Mouse (Mus musculus): ENCODE measurements around the gene Hils1. TPM values are rescaled to one million over a fixed set of nuclear protein-coding genes. Genes with fewer than 3 reads are reported as not detected.

Hils1 gene
- polyA plus RNA-seq, 1 experiment from 2014 or later = not detected

- WGBS = 74% methylated on average over 8 of the region's 8 CpGs
- Histone ChIP-seq H3K27me3 (ENCODE audit: control insufficient read depth, insufficient read depth, low read length) (peaks cover 19% of the 10 kb centered on the region), H3K27ac (replicated peaks; ENCODE audit: low read depth, low read length) (no peak overlapping the region), H3K9me3 (ENCODE audit: control insufficient read depth, low read length) (no peaks in the 10 kb centered on the region), H3K36me3 (ENCODE audit: control insufficient read depth, insufficient read depth, low read length) (no peaks in the 10 kb centered on the region), H3K9ac (replicated peaks; ENCODE audit: low read length) (no peak overlapping the region), H3K4me1 (ENCODE audit: control insufficient read depth, insufficient read depth, low read length) (peaks cover 6% of the 10 kb centered on the region; the same call in 1 of the 2 replicates), H3K4me2 (ENCODE audit: low read length) (no peak overlapping the region), H3K4me3 (replicated peaks; ENCODE audit: low read depth, low read length) (no peak overlapping the region)
- ATAC-seq (ENCODE audit: low FRiP score, low TSS enrichment) (no peak), DNase-seq (no peak)
These were observed 25.6 kb upstream of the Hils1 start for GRCm38 (mm10) chr11:94941776-94942175.

GRCm38 (mm10) chr11:94942282-94943023, 24.9 kb upstream of the Hils1 start:
- 52% methylated on average over 13 of the region's 13 CpGs for WGBS

GRCm38 (mm10) chr11:94943054-94943453, 24.3 kb upstream of the Hils1 start:
- 84% methylated on average over 15 of the region's 15 CpGs for WGBS
- Histone ChIP-seq H3K9ac (replicated peaks; ENCODE audit: low read length) (no peak overlapping the region), H3K36me3 (ENCODE audit: control insufficient read depth, insufficient read depth, low read length) (no peaks in the 10 kb centered on the region), H3K4me3 (replicated peaks; ENCODE audit: low read depth, low read length) (no peak overlapping the region), H3K9me3 (ENCODE audit: control insufficient read depth, low read length) (no peaks in the 10 kb centered on the region), H3K4me1 (ENCODE audit: control insufficient read depth, insufficient read depth, low read length) (no peaks in the 10 kb centered on the region), H3K4me2 (ENCODE audit: low read length) (no peak overlapping the region), H3K27ac (replicated peaks; ENCODE audit: low read depth, low read length) (no peak overlapping the region), H3K27me3 (ENCODE audit: control insufficient read depth, insufficient read depth, low read length) (peaks cover 10% of the 10 kb centered on the region; the same call in 1 of the 2 replicates)
- DNase-seq = no peak
- no peak for ATAC-seq (ENCODE audit: low FRiP score, low TSS enrichment)

More at GRCm38 (mm10) chr11:94942282-94943023, 24.9 kb upstream of the Hils1 start:
- ATAC-seq (ENCODE audit: low FRiP score, low TSS enrichment) = no peak
- Histone ChIP-seq H3K4me3 (replicated peaks; ENCODE audit: low read depth, low read length) (no peak overlapping the region), H3K9ac (replicated peaks; ENCODE audit: low read length) (no peak overlapping the region), H3K4me1 (ENCODE audit: control insufficient read depth, insufficient read depth, low read length) (peaks cover 2% of the 10 kb centered on the region; the same call in 1 of the 2 replicates), H3K9me3 (ENCODE audit: control insufficient read depth, low read length) (no peaks in the 10 kb centered on the region), H3K4me2 (ENCODE audit: low read length) (no peak overlapping the region), H3K36me3 (ENCODE audit: control insufficient read depth, insufficient read depth, low read length) (no peaks in the 10 kb centered on the region), H3K27me3 (ENCODE audit: control insufficient read depth, insufficient read depth, low read length) (peaks cover 16% of the 10 kb centered on the region), H3K27ac (replicated peaks; ENCODE audit: low read depth, low read length) (no peak overlapping the region)
- peak; percentile 46 for DNase-seq

GRCm38 (mm10) chr11:94944295-94944694, 23.1 kb upstream of the Hils1 start:
- Histone ChIP-seq H3K4me3 (replicated peaks; ENCODE audit: low read depth, low read length) (no peak overlapping the region), H3K27me3 (ENCODE audit: control insufficient read depth, insufficient read depth, low read length) (no peaks in the 10 kb centered on the region), H3K36me3 (ENCODE audit: control insufficient read depth, insufficient read depth, low read length) (no peaks in the 10 kb centered on the region), H3K9ac (replicated peaks; ENCODE audit: low read length) (no peak overlapping the region), H3K27ac (replicated peaks; ENCODE audit: low read depth, low read length) (no peak overlapping the region), H3K9me3 (ENCODE audit: control insufficient read depth, low read length) (no peaks in the 10 kb centered on the region), H3K4me2 (ENCODE audit: low read length) (no peak overlapping the region), H3K4me1 (ENCODE audit: control insufficient read depth, insufficient read depth, low read length) (no peaks in the 10 kb centered on the region)
- 20% methylated on average over 8 of the region's 8 CpGs for WGBS
- ATAC-seq (ENCODE audit: low FRiP score, low TSS enrichment) (no peak), DNase-seq (no peak)

- H3K9ac ChIP-seq (replicated peaks; ENCODE audit: low read length) = no peak overlapping the region
- 92% methylated on average over 12 of the region's 12 CpGs for WGBS
- H3K27me3 ChIP-seq (ENCODE audit: control insufficient read depth, insufficient read depth, low read length) = no peaks in the 10 kb centered on the region
- no peak overlapping the region for H3K4me3 ChIP-seq (replicated peaks; ENCODE audit: low read depth, low read length)
- H3K9me3 ChIP-seq (ENCODE audit: control insufficient read depth, low read length) = no peaks in the 10 kb centered on the region
- ATAC-seq (ENCODE audit: low FRiP score, low TSS enrichment) (no peak), DNase-seq (no peak)
- H3K4me1 ChIP-seq (ENCODE audit: control insufficient read depth, insufficient read depth, low read length) = no peaks in the 10 kb centered on the region
- H3K4me2 ChIP-seq (ENCODE audit: low read length) = no peak overlapping the region
- no peak overlapping the region for H3K27ac ChIP-seq (replicated peaks; ENCODE audit: low read depth, low read length)
- no peaks in the 10 kb centered on the region for H3K36me3 ChIP-seq (ENCODE audit: control insufficient read depth, insufficient read depth, low read length)
These were observed 22.2 kb upstream of the Hils1 start for GRCm38 (mm10) chr11:94945236-94945635.

GRCm38 (mm10) chr11:94952169-94952568, 15.2 kb upstream of the Hils1 start:
- Histone ChIP-seq H3K4me3 (replicated peaks; ENCODE audit: low read depth, low read length) (no peak overlapping the region), H3K27ac (replicated peaks; ENCODE audit: low read depth, low read length) (0 out of 2 replicates have a peak overlapping the region, but pooled peaks have one; percentile 5), H3K36me3 (ENCODE audit: control insufficient read depth, insufficient read depth, low read length) (no peaks in the 10 kb centered on the region), H3K4me1 (ENCODE audit: control insufficient read depth, insufficient read depth, low read length) (peaks cover 6% of the 10 kb centered on the region; the same call in 1 of the 2 replicates), H3K4me2 (ENCODE audit: low read length) (no peak overlapping the region), H3K27me3 (ENCODE audit: control insufficient read depth, insufficient read depth, low read length) (no peaks in the 10 kb centered on the region), H3K9ac (replicated peaks; ENCODE audit: low read length) (no peak overlapping the region), H3K9me3 (ENCODE audit: control insufficient read depth, low read length) (no peaks in the 10 kb centered on the region)
- no peak; the same call in 1 of the 2 replicates for ATAC-seq (ENCODE audit: low FRiP score, low TSS enrichment)
- peak; percentile 60 for DNase-seq
- under 1% methylated on average over 6 of the region's 6 CpGs for WGBS

- WGBS = 71% methylated on average over 9 of the region's 9 CpGs
- no peak overlapping the region for H3K4me2 ChIP-seq (ENCODE audit: low read length)
- no peak overlapping the region for H3K9ac ChIP-seq (replicated peaks; ENCODE audit: low read length)
- H3K36me3 ChIP-seq (ENCODE audit: control insufficient read depth, insufficient read depth, low read length) = no peaks in the 10 kb centered on the region
- H3K4me1 ChIP-seq (ENCODE audit: control insufficient read depth, insufficient read depth, low read length) = peaks cover 6% of the 10 kb centered on the region; the same call in 1 of the 2 replicates
- H3K9me3 ChIP-seq (ENCODE audit: control insufficient read depth, low read length) = no peaks in the 10 kb centered on the region
- DNase-seq = peak; percentile 26
- no peaks in the 10 kb centered on the region for H3K27me3 ChIP-seq (ENCODE audit: control insufficient read depth, insufficient read depth, low read length)
- H3K4me3 ChIP-seq (replicated peaks; ENCODE audit: low read depth, low read length) = no peak overlapping the region
- no peak for ATAC-seq (ENCODE audit: low FRiP score, low TSS enrichment)
- H3K27ac ChIP-seq (replicated peaks; ENCODE audit: low read depth, low read length) = no peak overlapping the region
These were observed 12.3 kb upstream of the Hils1 start for GRCm38 (mm10) chr11:94955103-94955502.

- H3K9me3 ChIP-seq (ENCODE audit: control insufficient read depth, low read length) = no peaks in the 10 kb centered on the region
- H3K27ac ChIP-seq (replicated peaks; ENCODE audit: low read depth, low read length) = no peak overlapping the region
- WGBS = 88% methylated on average over 9 of the region's 9 CpGs
- no peak for DNase-seq
- no peak for ATAC-seq (ENCODE audit: low FRiP score, low TSS enrichment)
- no peaks in the 10 kb centered on the region for H3K4me1 ChIP-seq (ENCODE audit: control insufficient read depth, insufficient read depth, low read length)
- no peak overlapping the region for H3K4me2 ChIP-seq (ENCODE audit: low read length)
- H3K9ac ChIP-seq (replicated peaks; ENCODE audit: low read length) = no peak overlapping the region
- no peaks in the 10 kb centered on the region for H3K27me3 ChIP-seq (ENCODE audit: control insufficient read depth, insufficient read depth, low read length)
- H3K4me3 ChIP-seq (replicated peaks; ENCODE audit: low read depth, low read length) = no peak overlapping the region
- H3K36me3 ChIP-seq (ENCODE audit: control insufficient read depth, insufficient read depth, low read length) = no peaks in the 10 kb centered on the region
These were observed 9.7 kb upstream of the Hils1 start for GRCm38 (mm10) chr11:94957693-94958064.

Measured in midbrain, embryonic 14.5 days (tissue).